Mouse (Mus musculus) monocyte, adult 2 months (primary cell): Measurements from ENCODE around the gene Pigc.
A peak's percentile ranks its signal among the peaks of the same experiment; 100 is the strongest.

Experiments
- DNase-seq, 2 experiments: peaks; one replicate each; pipeline ENCODE4 v3.0.0; 2022; ENCODE audit warnings: low spot score in 2 of 2, low read depth in 1 of 2

The Pigc gene

GRCm38 (mm10) chr1:161968589-161969407 is at the start of gene Pigc:
Gene Pigc, plus strand, starts transcription at chr1:161969186.
- peak; percentile 59 to 70 for DNase-seq

- DNase-seq = no peak
Measured at GRCm38 (mm10) chr1:161919594-161919993, 49.4 kb upstream of the Pigc start.

GRCm38 (mm10) chr1:161920475-161921454 is 48.2 kb upstream of the Pigc start:
- DNase-seq = no peak

- no peak for DNase-seq
Measured at GRCm38 (mm10) chr1:161921928-161922327, 47.1 kb upstream of the Pigc start.

- no peak for DNase-seq
Measured at GRCm38 (mm10) chr1:161924321-161924720, 44.7 kb upstream of the Pigc start.

- DNase-seq = no peak
Measured at GRCm38 (mm10) chr1:161925281-161925805, 43.6 kb upstream of the Pigc start.

GRCm38 (mm10) chr1:161927976-161928375 is 41.0 kb upstream of the Pigc start:
- no peak for DNase-seq

GRCm38 (mm10) chr1:161931313-161931712 is 37.7 kb upstream of the Pigc start:
- DNase-seq = no peak

DNA sequence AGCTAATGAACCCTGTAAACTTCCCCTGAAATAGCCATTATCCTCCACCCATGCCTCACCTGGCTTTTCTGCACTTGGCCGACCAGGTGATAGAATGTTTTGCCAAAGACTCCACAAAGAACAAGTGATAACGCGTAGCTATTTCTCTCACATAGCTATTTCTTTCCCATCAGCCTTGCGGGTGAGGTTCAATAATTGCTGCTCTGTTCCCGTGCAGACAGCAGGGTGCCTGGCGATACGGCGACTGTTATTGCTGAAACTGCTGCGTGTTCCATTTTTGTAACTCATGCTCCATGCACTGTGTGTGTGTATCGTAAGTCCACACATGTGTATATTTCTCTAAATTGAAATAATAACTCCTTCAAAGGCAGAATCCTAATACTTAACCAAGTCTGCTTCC is 37.2 kb upstream of the Pigc start:
- DNase-seq = no peak

DNA sequence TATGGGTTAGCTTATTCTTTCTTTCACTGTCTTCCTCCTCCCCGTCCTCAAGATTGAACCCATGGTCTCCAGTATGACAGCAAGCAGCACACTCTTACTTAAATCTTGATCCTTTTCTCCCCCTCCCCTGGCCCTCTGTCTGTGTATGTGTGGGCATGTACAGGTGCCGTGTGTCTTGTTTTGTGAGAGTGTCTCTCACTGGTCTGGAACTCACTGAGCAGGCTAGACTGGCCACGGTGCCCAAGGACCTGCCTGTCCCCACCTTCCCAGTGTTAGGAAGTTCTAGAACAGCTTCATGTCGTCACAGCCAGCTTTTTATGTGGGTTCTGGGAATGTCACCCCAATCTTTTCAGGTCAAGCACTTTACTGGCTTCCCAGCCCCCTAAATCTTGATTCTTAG is 36.7 kb upstream of the Pigc start:
- DNase-seq = no peak

DNA sequence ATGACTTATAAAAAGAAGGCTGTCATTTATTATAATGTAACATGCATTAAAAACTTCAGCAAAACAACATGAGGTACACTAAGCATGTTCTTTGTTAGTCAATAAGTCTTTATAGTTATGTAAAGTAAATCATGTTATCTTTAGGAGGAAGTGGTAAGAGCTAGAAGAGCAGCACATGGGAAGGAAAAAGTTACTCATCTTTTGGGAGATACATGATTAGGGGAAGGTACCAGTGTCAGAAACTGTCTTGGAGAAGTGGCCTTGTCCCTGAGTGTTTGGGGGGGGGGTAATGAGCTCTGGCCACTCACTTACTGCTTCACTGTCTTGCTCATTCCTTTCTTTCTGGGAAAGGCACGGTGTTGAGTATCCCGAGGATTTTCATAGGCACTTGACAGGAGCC is 26.9 kb upstream of the Pigc start:
- no peak for DNase-seq

GRCm38 (mm10) chr1:161951009-161951779 is 17.8 kb upstream of the Pigc start:
- no peak for DNase-seq

DNA sequence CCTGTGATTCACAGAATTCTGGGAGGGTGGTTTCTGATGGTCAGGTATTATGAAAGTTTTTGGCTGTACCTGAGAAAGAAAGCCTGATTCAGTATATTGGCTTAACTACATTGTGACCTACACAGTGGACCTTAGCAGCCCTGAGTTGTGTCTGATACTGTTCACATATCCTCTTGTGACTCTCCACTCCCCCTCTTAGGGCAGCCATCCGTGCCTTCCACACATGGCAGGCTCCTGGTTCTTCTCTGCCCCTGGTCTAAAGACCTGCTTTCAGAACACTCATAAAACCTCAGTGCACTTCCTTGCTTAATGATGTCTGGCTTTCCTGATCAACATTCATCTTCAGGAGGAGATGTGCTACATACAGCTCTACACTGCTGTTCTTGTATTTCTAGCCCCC is 16.4 kb upstream of the Pigc start:
- DNase-seq = no peak

DNA sequence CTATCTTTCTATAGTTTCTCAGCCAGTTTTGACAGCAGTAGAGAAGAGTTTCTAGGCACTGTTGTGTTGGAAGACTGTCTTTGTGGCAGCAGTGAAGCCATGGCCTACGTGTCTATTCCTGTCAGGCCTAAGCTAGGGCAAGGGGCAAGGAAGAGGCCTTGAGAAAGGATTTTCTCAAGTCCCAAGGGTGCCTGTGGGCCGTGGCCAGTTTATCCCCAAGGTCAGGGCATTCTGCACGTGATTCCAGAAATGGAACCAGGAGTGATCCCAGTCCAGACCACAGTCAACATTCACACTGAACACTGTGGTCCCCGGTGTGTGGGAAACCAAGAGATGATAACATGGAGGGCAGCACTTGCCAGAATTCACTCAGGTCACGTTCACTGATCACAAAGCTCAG is 13.1 kb upstream of the Pigc start:
- no peak for DNase-seq

DNA sequence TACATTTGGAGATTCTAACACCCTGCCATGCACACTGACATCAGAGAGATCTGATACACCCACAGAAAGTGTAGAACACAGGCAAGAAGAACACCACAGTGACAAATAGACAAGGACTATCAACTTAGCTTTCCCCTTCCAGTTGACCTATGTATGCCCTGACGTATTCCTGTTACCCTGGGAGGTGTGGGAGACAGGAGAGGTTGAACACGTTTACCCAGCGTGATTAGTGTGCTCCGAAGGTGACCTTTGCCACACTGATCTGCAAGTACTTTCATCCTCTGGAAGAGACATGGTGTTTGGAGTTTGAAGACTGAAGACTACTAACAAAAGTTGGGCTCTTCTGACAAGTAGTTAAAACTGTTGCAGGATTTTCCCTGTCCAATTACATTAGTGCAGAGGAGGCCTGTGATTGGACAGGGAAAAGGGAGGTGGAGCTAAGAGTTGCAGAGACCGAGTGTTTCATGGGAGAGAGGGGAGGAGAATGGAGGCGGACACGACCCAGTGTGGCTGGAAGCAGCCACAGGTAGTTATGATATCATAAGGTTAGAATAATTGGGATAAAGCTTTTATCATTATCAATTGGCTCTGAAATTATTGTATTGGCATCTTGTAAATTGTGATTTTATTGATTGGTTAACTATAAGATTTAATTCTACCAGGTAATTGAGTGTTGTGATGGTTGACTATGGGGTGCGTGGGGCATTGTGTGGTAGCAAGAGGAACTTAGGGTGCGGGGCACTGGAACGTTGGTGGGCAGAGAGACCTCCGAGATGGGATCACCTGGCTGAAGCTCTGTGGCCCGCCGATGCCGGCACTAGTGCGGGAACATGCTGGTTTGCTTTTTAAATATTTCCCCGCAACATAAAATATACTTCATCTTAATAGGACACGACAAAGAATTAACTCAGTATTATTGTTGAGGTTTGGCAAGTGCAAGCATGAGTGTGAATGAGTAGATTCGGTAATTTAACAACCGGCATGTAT is 10.7 kb upstream of the Pigc start:
- DNase-seq = no peak

DNA sequence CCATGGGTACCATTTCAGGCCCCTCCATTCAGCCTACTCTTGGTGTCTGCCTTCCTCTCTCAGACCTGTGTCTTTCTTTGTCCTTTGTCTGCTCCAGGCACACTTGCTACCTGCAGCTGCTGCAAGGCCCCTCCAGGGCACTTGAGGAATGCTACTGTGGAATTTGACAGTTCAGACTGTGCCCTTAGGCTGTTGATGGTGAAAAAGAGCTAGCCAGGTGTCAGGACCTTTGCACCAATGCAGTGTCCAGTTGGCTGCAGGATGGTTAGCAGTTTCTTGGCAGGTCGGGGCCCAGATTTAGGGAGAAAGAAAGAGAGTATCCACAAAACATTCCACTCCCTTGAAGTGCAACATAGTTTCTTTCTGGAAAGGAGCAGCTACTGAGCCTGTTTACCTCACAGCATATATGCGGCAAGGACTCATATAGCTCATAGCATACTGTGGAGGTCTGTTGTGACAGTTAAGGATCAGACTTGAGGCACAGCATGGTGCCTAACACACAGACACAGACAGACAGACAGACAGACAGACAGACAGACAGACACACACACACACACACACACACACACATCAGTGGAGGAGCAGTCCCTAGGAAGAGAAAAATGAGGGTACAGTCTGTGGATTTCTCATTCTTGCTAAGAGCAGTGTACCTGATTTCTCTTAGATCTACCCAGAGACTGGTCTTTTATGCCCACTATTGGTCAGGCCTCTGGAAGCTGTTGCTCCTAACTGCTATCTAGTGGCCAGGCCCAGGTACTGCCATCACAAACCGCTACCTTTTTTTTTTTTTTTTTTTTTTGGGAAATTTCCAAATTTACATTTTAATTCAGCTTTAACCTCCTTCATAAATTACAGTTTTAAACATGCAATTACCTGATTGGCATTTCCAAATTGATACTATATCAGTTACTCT is 6.3 kb upstream of the Pigc start:
- DNase-seq = no peak

DNA sequence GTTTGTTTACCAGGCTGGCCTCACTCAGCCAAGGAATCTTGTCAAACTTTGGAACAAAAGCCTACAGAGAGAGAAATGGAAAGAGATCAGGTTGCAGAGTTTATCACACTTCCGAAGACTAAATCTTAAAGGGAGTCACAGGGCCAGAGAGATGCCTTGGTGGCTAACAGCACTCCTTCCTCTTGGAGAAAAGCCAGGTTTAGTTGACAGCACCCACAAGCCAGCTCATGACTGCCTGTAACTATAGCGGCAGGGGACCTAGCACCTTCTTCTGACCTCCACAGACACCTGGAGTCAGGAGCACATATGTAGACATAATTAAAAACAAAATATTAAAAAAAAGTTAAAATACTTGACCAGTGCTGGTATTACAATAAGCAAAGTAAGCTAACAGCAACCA is 1.1 kb upstream of the Pigc start:
- DNase-seq = no peak

GRCm38 (mm10) chr1:161970874-161971273 is 1.9 kb downstream of the Pigc start:
- no peak for DNase-seq

DNA sequence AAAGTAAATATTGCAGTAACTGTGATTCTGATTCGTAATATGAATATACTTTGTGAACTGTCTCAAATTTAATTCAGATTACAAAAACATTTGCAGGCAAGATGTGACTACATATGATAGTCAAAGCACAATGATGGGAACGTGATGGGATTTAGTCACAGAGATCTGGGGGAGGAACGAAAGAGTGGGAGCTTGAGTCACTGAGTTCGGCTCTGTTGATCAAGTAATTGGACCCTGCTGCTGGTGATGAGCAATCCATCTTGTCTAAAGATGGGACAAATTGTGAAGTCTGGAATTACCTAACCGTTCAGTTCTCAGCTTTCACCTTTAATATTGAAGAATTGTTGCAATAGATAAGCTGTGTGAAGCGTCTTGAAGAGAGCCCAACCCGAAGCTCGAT is 3.2 kb downstream of the Pigc start:
- DNase-seq = no peak
